Mouse (Mus musculus) brown adipose tissue, adult 24 weeks (tissue): Measurements from ENCODE around the gene Znrf4. TPM values are rescaled to one million over a fixed set of nuclear protein-coding genes. Genes with fewer than 3 reads are reported as not detected.

Experiments used
- H3K27ac ChIP-seq: fragments of 200-500 bp; replicated peaks from 2 replicates; pipeline ENCODE4 v1.5.1; 2012; ENCODE audit warnings: low read depth, mild to moderate bottlenecking, low read length
- H3K4me1 ChIP-seq: fragments of 200-500 bp; 2 replicates; pipeline ENCODE4 v1.6.1; 2012; ENCODE audit warnings: low read length, mixed read lengths; ENCODE audit not compliant: control insufficient read depth, insufficient read depth, insufficient read length
- H3K4me3 ChIP-seq: fragments of 200-500 bp; 2 replicates; pipeline ENCODE4 v1.5.1; 2012; ENCODE audit warnings: low read depth, mild to moderate bottlenecking, low read length, moderate library complexity; ENCODE audit not compliant: insufficient read depth
- polyA plus RNA-seq: library from polyadenylated mRNA; stranded (reverse); fragments of >200 nt; gene quantifications from 2 replicates; pipeline ENCODE4 v1.2.4, GENCODE M21; 2012; ENCODE audit not compliant: missing spikeins, insufficient read depth, insufficient read length

Gene Znrf4
- polyA plus RNA-seq, 1 experiment = not detected

DNA sequence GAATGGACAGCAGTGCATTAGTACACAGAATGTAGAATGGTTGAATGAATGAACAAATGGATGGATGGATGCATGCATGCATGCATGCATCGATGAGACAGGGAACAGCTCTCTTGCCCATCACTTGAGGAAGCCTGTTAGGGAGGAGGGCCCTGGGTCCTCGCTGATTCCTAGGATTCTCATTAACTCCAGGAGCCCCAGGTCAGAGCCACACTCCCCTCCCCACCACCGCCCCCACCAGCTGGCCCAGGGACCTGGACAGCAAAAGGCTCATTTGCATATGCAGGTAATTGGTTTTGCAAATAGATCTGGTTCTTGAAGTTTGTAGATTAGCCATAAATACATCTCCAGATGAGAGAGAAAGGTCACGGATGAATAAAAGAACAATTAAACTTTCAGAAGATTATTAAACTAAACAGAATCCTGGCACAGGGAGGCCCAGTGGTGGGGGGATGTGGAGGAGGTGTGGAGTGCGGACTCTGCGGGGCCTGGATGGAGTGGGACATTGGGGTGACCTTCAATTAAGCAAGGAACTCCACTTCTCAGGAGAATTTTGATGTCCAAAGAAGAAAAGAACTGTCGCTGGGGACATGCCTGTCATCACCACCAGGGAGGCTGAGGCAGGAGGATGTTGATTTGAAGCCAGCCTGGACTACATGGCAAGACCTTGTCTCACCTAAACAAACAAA, 32.6 kb upstream of the Znrf4 start:
- no peak overlapping the region for H3K4me3 ChIP-seq
- no peaks in the 10 kb centered on the region for H3K4me1 ChIP-seq
- no peak overlapping the region for H3K27ac ChIP-seq

DNA sequence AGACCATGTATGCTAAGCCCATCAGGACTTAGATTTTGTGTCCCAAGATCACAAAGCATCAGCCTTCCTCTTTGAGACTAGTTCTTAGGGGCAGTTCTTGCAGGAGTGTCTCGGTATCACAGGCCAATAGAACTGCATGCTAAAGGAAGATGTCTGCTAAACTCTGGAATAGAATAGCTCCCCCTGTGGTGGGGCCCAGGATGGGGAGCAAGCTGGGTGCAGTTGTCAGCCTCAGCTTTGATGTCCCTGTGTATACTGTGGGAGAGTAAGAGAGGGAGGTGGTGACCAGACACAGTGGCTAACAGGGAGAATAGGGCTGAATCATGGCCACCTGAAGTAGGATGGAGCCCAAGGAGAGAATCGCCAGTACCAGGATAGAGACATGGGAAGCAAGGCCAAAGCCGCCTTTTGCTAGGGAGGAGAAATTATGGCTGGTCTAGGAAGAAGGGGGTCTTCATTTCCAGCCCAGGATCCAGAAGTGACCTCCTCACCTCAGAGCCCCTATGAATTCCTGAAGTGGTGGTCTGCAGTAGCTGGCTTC, 31.5 kb upstream of the Znrf4 start:
- Histone ChIP-seq H3K27ac (no peak overlapping the region), H3K4me1 (no peaks in the 10 kb centered on the region), H3K4me3 (no peak overlapping the region)

DNA sequence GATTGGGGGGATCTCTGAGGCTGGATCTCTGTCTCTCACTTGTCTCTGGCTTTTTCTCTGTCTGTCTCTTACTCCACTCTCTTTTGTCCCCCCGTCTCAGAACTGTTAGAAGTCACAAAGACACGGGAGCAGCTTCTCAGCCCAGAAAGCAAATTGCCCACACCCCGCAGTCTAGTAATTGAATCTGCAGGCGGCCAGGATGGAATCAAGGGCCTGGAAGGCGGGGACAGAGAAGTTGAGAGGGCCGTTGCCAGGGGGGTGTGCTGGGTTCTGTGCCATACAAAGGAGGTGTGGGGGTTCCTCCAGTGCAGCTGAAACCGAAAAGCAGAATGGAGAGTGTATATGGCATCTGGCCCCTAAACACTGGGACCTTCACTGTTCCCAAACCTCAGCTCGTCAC, 30.5 kb upstream of the Znrf4 start:
- Histone ChIP-seq H3K27ac (no peak overlapping the region), H3K4me3 (no peak overlapping the region), H3K4me1 (no peaks in the 10 kb centered on the region)

GRCm38 (mm10) chr17:56540562-56540975, 28.3 kb upstream of the Znrf4 start:
- no peaks in the 10 kb centered on the region for H3K4me1 ChIP-seq
- no peak overlapping the region for H3K4me3 ChIP-seq
- H3K27ac ChIP-seq = no peak overlapping the region

DNA sequence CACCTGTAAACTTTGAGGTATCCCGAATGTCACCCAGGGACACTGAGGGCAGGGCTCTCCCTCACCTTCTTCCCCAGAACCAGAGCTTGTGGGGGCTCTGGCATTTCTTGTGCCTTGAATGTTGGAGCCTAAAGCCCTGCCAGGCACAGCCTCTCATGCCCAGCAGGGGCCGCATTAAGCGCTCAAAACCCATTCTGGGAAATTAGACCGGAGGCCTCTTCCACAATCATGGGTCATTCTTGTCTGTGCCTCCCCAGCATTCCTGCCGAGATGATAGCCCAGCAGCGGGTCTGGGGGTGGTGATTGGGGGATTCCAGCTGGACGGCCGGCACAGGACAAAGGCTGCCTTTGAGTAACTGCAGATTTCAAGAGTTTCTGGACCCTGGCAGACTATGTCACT, 25.7 kb upstream of the Znrf4 start:
- Histone ChIP-seq H3K27ac (no peak overlapping the region), H3K4me3 (no peak overlapping the region), H3K4me1 (no peaks in the 10 kb centered on the region)

GRCm38 (mm10) chr17:56536874-56537273, 24.6 kb upstream of the Znrf4 start:
- H3K27ac ChIP-seq = no peak overlapping the region
- H3K4me3 ChIP-seq = no peak overlapping the region
- H3K4me1 ChIP-seq = no peaks in the 10 kb centered on the region

- H3K4me3 ChIP-seq = no peak overlapping the region
- H3K4me1 ChIP-seq = no peaks in the 10 kb centered on the region
- H3K27ac ChIP-seq = no peak overlapping the region
These were observed 24.0 kb upstream of the Znrf4 start for GRCm38 (mm10) chr17:56536192-56536591.

DNA sequence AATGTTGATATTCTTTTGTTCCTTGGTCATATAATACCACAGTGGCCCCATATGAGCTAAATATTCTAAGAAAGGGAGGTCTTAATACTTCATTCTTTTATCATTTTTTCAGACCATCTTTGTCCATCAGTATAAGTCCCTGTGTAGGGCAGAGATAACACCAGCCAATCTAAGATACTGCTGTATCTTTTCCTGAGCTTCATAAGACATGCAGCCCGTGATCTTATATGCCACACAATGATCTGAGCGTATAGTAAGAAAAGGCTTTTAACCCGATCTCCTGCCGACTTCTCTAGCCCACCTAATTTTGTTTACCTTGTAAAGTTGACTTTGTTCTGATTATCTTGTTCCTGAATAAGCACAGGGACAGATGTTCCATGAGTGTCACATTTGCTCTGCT, 12.7 kb upstream of the Znrf4 start:
- H3K27ac ChIP-seq = no peak overlapping the region
- no peak overlapping the region for H3K4me3 ChIP-seq

GRCm38 (mm10) chr17:56522744-56523143, 10.5 kb upstream of the Znrf4 start:
- Histone ChIP-seq H3K4me3 (no peak overlapping the region), H3K4me1 (no peaks in the 10 kb centered on the region), H3K27ac (no peak overlapping the region)

More for the DNA sequence above, 12.7 kb upstream of the Znrf4 start:
- H3K4me1 ChIP-seq = no peaks in the 10 kb centered on the region

GRCm38 (mm10) chr17:56515690-56516410, 3.6 kb upstream of the Znrf4 start:
- no peak overlapping the region for H3K4me3 ChIP-seq
- H3K27ac ChIP-seq = no peak overlapping the region
- no peaks in the 10 kb centered on the region for H3K4me1 ChIP-seq

- Histone ChIP-seq H3K4me1 (no peaks in the 10 kb centered on the region), H3K27ac (no peak overlapping the region), H3K4me3 (no peak overlapping the region)
These were observed 2.7 kb upstream of the Znrf4 start for GRCm38 (mm10) chr17:56514916-56515315.

DNA sequence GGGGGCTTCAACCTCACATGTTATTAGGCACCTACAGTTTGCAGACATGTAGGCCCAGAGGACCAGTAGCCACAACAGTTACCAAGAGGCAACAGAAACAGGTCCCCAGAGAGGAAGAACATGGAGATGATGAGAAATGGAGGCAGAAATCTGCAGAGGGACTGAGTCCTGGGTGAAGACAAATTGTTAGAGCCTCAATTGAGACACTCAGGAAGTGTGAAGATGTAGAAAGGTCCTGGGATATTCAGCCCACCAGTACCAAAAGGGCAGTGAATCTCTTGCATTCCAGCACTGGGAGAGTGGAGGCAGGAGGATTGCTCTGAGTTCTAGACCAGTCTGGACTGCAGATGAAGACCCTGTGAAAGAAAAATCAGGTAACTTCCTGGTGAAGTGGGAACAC, 2.1 kb upstream of the Znrf4 start:
- Histone ChIP-seq H3K4me1 (no peaks in the 10 kb centered on the region), H3K4me3 (no peak overlapping the region), H3K27ac (no peak overlapping the region)

GRCm38 (mm10) chr17:56511707-56512090, 532 bp downstream of the Znrf4 start:
- Histone ChIP-seq H3K4me3 (no peak overlapping the region), H3K27ac (no peak overlapping the region), H3K4me1 (no peaks in the 10 kb centered on the region; the same call in 1 of the 2 replicates)

- Histone ChIP-seq H3K4me1 (no peaks in the 10 kb centered on the region; the same call in 1 of the 2 replicates), H3K4me3 (no peak overlapping the region), H3K27ac (no peak overlapping the region)
These were observed 1.1 kb downstream of the Znrf4 start for GRCm38 (mm10) chr17:56510970-56511706.

- no peaks in the 10 kb centered on the region; the same call in 1 of the 2 replicates for H3K4me1 ChIP-seq
- H3K4me3 ChIP-seq = peak overlapping the region; percentile 16; the same call in 1 of the 2 replicates
These were observed 1.7 kb downstream of the Znrf4 start for GRCm38 (mm10) chr17:56510473-56510969.

More at GRCm38 (mm10) chr17:56510473-56510969, 1.7 kb downstream of the Znrf4 start:
- no peak overlapping the region for H3K27ac ChIP-seq
